Mouse (Mus musculus): Measurements from ENCODE around the gene Cbx8. TPM values are rescaled to one million over a fixed set of nuclear protein-coding genes. Genes with fewer than 3 reads are reported as not detected.

Gene Cbx8
- polyA plus RNA-seq, 1 experiment from 2014 or later, result 11.6 TPM

DNA sequence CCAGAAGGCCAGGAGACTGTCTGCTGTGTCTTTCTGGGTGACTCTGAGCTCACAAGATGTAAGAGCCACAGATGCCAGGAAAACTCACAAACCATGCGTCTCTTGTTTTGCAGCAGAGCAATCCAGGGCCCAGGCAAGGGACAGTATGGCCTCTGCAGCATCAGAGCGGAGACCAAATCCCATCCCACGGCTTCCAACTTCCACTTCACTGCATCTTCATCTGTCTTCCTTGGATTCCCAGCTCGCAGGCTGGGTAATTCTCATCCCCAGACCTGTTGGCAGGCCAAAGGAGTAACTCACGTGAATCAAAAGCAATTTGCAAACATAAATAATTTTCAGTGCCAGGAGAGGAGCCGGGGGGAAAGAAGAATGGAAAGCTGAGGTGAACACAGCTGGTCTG lies 32.2 kb upstream of the Cbx8 start:
- H3K4me1 ChIP-seq, result peaks cover 18% of the 10 kb centered on the region
- DNase-seq (ENCODE audit: low spot score), result no peak
- 79% methylated on average over 6 of the region's 6 CpGs for WGBS
- H3K36me3 ChIP-seq (replicated peaks), result 0 out of 2 replicates have a peak, but pooled peaks cover 3% of the 10 kb centered on the region
- H3K9me3 ChIP-seq, result 0 out of 2 replicates have a peak, but pooled peaks cover 3% of the 10 kb centered on the region
- H3K4me3 ChIP-seq, result no peak overlapping the region
- peaks cover 82% of the 10 kb centered on the region for H3K27me3 ChIP-seq (replicated peaks; ENCODE audit: low read depth, poor library complexity, severe bottlenecking)
- H3K27ac ChIP-seq (replicated peaks), result no peak overlapping the region

DNA sequence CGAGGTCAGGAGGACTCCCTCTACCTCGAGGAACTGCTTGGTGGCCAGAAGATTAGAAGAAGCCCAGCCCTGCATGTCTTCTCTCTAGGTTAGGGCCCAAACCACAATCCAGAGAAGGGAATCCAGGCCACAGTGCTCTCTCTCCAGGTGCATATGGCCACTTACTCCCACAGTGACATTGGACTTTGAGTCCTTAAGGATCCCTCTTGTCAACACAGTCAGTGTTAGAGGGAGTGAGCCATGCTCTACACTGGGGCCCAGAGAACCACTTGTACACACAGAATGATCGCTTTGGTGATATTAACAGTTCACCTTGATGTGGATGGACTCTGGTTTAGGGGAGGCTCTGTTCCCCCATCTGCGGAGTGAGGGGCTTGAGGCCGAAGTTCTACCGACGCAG lies 31.5 kb upstream of the Cbx8 start:
- WGBS, result 82% methylated on average over 7 of the region's 7 CpGs
- Histone ChIP-seq H3K36me3 (replicated peaks) (no peaks in the 10 kb centered on the region), H3K9me3 (0 out of 2 replicates have a peak, but pooled peaks cover 3% of the 10 kb centered on the region), H3K4me3 (no peak overlapping the region), H3K4me1 (peaks cover 17% of the 10 kb centered on the region), H3K27me3 (replicated peaks; ENCODE audit: low read depth, poor library complexity, severe bottlenecking) (peaks cover 80% of the 10 kb centered on the region), H3K27ac (replicated peaks) (no peak overlapping the region)
- no peak for DNase-seq (ENCODE audit: low spot score)

DNA sequence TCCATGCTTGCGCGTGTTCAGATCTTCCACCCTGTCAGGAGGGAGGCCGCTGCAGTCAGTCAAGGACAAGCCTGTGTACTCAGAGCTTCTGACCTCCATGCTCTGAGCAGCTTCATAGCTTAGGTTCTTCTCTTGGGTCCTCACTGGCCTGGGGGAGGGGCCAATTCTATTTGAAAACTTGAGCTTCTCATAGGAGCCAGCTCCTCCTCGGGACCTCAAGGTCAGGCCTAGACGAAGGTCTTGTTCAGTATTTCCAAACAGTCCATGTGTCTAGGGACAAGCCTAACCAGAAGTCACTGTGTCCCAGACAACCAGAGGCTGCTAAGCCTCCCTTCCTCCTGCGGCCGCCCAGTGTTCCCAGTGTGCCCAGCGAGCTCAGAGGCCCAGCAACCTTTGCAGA lies 26.1 kb upstream of the Cbx8 start:
- DNase-seq (ENCODE audit: low spot score), result no peak
- Histone ChIP-seq H3K9me3 (0 out of 2 replicates have a peak, but pooled peaks cover 3% of the 10 kb centered on the region), H3K36me3 (replicated peaks) (no peaks in the 10 kb centered on the region), H3K27ac (replicated peaks) (no peak overlapping the region), H3K27me3 (replicated peaks; ENCODE audit: low read depth, poor library complexity, severe bottlenecking) (peaks cover 80% of the 10 kb centered on the region), H3K4me3 (no peak overlapping the region), H3K4me1 (peaks cover 6% of the 10 kb centered on the region; the same call in 1 of the 2 replicates)
- WGBS, result 80% methylated on average over 8 of the region's 8 CpGs

DNA sequence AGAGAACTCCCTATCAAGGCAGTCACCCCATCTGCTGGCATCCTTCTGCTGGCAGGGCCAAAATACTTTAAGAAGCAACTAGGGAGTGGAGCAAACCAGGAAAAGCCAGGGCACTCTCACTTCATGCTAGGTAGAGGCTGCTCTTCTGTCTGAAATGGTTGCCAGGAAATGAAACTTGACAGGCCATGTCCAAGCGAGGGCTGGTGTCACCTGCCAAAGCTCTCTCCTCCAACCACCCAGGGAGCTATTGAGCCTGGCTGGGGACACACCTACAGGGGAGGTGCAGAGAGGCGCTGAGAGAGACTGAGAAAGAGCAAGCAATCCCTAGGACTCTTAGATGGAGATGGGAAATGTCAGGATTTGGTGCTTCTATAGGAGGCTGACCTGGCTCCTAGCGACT lies 18.5 kb upstream of the Cbx8 start:
- Histone ChIP-seq H3K27ac (replicated peaks) (no peak overlapping the region), H3K36me3 (replicated peaks) (no peaks in the 10 kb centered on the region), H3K9me3 (no peaks in the 10 kb centered on the region), H3K27me3 (replicated peaks; ENCODE audit: low read depth, poor library complexity, severe bottlenecking) (peaks cover 98% of the 10 kb centered on the region), H3K4me1 (peaks cover 53% of the 10 kb centered on the region), H3K4me3 (no peak overlapping the region)
- WGBS, result 6% methylated on average over 3 of the region's 3 CpGs
- no peak for DNase-seq (ENCODE audit: low spot score)

DNA sequence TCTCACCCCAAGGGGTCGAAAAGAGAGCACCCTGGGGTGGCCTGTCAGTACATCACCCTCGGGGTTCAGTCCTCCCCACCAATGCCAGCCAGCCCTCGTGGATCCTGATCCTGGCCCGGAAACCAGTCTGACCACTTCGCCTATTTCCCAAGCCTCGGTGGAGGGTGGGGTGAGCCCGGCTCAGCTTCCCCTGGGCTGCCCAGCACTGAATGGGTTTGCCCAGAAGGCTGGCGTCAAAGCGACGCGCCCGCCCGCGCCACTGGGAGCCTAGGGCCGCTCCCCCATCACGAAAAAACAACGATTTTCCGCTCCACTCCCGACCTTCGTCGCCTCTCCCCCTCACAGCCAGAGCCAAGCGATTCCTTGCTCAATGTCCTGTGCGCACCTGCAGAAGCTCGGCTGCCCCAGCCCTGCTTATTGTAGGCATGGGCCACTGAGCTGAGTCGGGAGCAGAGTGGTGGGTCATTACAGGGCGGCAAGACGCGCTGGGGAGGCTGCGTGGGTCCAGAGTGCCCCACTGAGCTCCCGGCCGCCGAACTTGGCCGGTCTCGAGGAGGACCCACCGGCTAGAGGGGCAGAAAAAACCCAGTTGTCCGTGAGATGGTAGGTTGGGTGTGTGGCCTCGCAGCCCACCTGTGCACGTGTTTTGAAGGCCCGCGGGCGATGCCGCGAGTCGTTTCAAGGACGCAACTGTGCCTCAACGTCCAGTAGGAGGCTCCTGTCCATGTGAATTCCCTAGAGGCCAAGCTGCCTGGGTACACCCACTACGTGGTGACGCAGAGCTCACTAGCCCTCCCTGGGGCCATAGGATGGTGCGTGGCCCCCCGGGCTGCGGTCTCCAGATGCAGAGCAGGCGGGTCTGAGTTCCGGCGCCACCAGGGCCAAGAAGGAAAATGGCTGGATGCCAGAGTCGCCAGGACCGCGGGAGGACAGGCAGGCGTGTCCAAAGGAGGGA lies 17.5 kb upstream of the Cbx8 start:
- H3K27me3 ChIP-seq (replicated peaks; ENCODE audit: low read depth, poor library complexity, severe bottlenecking), result peaks cover 98% of the 10 kb centered on the region
- peak overlapping the region; percentile 72 for H3K4me3 ChIP-seq
- H3K4me1 ChIP-seq, result peaks cover 62% of the 10 kb centered on the region

DNA sequence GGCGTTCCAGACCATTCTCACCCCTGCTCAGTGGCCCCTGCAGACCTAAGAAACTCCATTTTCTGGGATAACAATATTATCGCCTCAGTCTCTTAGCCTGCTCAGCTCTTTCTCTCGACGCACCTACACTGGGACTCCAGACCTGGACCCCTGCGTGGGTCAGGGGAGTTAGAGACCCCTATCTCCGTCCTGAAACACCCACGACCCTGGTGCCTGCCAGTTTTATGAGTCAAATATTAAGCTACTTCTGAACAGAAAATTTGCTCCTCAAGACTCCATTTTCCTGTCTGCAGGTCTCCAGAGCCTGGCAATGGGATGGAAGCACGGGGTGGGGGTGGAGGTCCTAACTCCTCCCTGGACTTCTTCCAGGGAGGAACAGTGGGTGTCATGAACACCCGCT lies 16.5 kb upstream of the Cbx8 start:
- Histone ChIP-seq H3K9me3 (no peaks in the 10 kb centered on the region), H3K27ac (replicated peaks) (peak overlapping the region; percentile 96), H3K27me3 (replicated peaks; ENCODE audit: low read depth, poor library complexity, severe bottlenecking) (peaks cover 98% of the 10 kb centered on the region), H3K36me3 (replicated peaks) (no peaks in the 10 kb centered on the region), H3K4me1 (peaks cover 73% of the 10 kb centered on the region), H3K4me3 (peak overlapping the region; percentile 72)
- peak; percentile 49 for DNase-seq (ENCODE audit: low spot score)
- WGBS, result 2% methylated on average over 9 of the region's 9 CpGs

More for the DNA sequence above, 17.5 kb upstream of the Cbx8 start:
- WGBS, result 2% methylated on average over 58 of the region's 58 CpGs
- Histone ChIP-seq H3K27ac (replicated peaks) (peak overlapping the region; percentile 1; the same call in 1 of the 2 replicates), H3K36me3 (replicated peaks) (no peaks in the 10 kb centered on the region), H3K9me3 (no peaks in the 10 kb centered on the region)
- peak; percentile 57 for DNase-seq (ENCODE audit: low spot score)

DNA sequence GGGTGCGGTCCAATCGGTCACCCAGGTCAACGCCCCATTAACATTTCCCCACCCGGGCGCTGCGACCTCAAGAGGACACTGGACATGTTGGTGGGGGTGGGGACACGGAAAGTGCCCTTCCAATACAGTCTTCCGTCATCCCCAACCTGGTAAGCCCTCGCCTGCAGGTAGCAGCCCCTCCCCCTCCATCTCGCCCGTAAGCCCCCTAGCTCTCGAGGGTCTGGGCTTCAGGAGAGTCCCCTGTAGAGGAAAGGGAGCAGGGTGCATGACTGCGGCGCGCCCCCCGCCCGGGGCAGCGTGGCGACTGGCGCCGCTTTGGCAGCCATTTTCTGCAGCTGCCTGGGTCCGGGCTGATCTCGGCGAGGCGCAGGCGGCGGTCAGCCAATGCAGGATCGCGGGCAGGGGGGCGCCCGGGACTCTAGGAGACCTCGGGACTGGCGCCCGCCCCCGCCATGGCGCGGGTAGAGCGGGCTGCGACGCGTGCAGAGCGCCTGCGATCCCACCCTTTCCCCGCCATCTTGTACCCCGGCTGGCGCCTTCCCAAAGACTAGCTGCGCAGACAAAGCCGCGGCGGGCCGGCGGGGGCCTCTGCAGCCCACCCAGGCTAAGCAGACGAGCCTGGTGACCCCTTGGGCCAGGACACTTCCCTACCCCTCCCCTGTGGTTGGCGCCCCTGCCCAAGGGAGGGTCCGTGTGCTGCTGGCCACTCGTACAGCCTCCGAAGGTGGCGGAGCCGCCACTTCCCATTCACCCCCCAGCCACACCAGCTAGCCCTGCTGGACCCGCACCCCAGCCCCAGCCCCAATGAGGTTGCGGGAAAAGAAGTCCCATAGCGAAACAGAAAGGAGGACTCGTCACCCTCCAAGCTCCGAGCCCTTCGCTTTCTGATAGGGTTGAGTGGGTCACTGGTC lies 15.8 kb upstream of the Cbx8 start:
- peak; percentile 80 for DNase-seq (ENCODE audit: low spot score)
- H3K27me3 ChIP-seq (replicated peaks; ENCODE audit: low read depth, poor library complexity, severe bottlenecking), result peaks cover 98% of the 10 kb centered on the region
- peak overlapping the region; percentile 72 for H3K4me3 ChIP-seq
- H3K36me3 ChIP-seq (replicated peaks), result no peaks in the 10 kb centered on the region
- WGBS, result under 1% methylated on average over 65 of the region's 65 CpGs
- peaks cover 79% of the 10 kb centered on the region for H3K4me1 ChIP-seq
- H3K27ac ChIP-seq (replicated peaks), result peak overlapping the region; percentile 96
- H3K9me3 ChIP-seq, result no peaks in the 10 kb centered on the region

DNA sequence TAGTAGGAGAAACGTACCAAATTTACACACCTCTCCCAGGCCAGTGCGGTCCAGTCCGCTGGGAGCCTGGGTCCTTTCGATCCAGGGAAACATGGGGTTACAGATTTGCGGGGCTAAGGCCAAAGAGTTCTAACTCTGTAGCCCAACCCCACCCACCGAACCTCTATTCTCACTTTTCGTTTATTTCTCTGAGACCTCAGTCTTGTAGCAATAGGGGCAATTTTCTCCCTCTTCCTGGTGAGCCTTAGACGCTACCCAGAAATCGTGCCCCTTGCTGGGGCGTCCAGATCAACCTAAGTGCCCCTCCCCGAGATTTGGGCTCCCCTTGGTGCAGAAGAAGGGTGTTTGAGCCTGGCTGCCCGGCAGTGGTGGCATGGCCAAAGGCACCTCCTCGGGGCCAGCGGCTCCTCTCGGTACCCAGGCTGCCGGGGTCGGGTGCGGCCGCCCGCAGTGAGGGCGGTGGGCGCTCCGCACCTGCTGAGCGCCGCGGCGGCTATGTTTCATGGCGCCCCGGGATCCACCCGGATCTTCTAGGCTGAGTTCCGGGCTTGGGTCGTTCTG lies 14.9 kb upstream of the Cbx8 start:
- peak; percentile 33 for DNase-seq (ENCODE audit: low spot score)
- no peaks in the 10 kb centered on the region for H3K36me3 ChIP-seq (replicated peaks)
- peak overlapping the region; percentile 72 for H3K4me3 ChIP-seq
- no peaks in the 10 kb centered on the region for H3K9me3 ChIP-seq
- peaks cover 79% of the 10 kb centered on the region for H3K4me1 ChIP-seq
- H3K27ac ChIP-seq (replicated peaks), result peak overlapping the region; percentile 48
- WGBS, result 1% methylated on average over 32 of the region's 32 CpGs
- H3K27me3 ChIP-seq (replicated peaks; ENCODE audit: low read depth, poor library complexity, severe bottlenecking), result peaks cover 98% of the 10 kb centered on the region

DNA sequence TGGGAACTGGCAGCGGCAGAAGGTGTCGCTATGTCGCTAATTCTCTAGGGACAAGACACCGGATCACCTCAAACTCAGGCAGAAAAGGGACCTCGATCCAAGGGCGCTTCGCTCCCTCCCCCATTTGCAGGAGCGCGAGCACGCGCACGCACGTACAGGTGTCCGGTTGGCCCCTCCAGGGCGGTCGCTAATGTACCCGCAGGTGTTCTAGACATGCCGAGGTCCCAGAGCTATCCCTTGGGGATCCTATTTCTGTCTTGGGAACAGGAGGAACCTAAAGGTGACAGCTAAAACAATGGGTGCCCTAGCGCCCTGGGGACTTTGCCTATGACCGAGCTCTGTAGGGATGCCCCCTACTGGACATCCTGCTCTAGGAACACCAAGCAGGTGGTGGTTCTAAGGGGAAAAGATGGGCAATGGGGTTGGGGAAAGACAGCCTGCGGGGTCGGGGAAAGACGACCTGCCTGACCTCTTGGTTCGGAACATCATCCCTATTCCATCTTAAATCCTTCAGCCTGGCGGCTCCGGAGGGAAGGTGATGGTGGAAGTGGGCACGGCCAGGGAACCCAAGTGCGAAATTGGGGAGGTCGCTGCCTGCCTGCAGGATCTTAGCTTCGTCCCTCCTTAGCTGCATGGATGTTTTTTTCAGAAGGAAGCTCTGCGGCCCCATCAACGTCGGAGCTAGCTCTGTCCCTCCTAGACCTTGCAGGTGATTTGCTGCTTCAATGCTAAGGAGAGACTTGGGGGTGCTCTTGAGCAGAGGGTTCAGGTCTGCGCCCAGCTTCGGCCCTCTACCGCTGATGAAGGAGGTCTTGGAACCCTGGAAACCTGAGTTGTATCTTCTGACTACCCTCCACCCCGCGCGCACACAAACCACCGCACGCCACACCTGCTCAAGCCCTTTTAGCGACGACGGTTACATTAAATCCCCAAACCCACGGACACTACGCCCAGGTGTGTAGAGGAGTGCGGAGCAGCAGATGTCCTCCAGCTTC lies 13.9 kb upstream of the Cbx8 start:
- Histone ChIP-seq H3K4me3 (peak overlapping the region; percentile 72), H3K36me3 (replicated peaks) (no peaks in the 10 kb centered on the region), H3K9me3 (no peaks in the 10 kb centered on the region), H3K27me3 (replicated peaks; ENCODE audit: low read depth, poor library complexity, severe bottlenecking) (peaks cover 98% of the 10 kb centered on the region), H3K27ac (replicated peaks) (peak overlapping the region; percentile 90; the same call in 1 of the 2 replicates), H3K4me1 (peaks cover 77% of the 10 kb centered on the region)
- DNase-seq (ENCODE audit: low spot score), result peak; percentile 58
- WGBS, result under 1% methylated on average over 47 of the region's 47 CpGs

DNA sequence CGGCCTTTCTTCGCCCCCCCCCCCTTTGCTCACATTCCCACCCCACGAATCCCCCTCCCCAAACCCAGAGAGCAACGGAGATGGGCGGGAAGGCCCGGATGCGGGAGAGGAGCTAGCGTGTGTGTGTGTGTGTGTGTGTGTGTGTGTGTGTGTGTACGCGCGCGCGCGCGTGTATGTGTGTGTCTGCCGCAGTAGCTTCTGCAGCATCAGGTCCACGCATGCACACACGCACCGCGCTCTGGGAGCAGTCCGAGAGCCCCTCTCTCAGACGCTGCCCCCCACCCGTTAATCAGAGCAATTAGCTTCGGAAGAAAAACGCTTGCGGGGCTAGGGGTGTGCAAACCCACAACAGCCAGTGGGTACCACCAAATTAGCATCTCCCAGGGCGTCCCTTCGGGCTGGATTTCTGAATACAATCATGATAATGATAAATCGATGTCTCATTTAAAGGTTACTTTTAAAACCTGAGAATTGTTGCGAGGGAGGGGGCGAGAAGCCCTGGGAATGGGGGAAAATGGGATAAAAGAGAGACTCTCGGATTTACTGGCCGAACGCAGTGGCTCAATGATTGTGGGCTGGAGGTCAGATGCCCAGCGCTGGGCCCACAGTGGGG lies 13.1 kb upstream of the Cbx8 start:
- H3K9me3 ChIP-seq, result no peaks in the 10 kb centered on the region
- peaks cover 69% of the 10 kb centered on the region for H3K4me1 ChIP-seq
- peak overlapping the region; percentile 59 for H3K4me3 ChIP-seq
- peak overlapping the region; percentile 90 for H3K27ac ChIP-seq (replicated peaks)
- no peaks in the 10 kb centered on the region for H3K36me3 ChIP-seq (replicated peaks)
- DNase-seq (ENCODE audit: low spot score), result peak; percentile 72
- peaks cover 98% of the 10 kb centered on the region for H3K27me3 ChIP-seq (replicated peaks; ENCODE audit: low read depth, poor library complexity, severe bottlenecking)
- 1% methylated on average over 34 of the region's 35 CpGs for WGBS

DNA sequence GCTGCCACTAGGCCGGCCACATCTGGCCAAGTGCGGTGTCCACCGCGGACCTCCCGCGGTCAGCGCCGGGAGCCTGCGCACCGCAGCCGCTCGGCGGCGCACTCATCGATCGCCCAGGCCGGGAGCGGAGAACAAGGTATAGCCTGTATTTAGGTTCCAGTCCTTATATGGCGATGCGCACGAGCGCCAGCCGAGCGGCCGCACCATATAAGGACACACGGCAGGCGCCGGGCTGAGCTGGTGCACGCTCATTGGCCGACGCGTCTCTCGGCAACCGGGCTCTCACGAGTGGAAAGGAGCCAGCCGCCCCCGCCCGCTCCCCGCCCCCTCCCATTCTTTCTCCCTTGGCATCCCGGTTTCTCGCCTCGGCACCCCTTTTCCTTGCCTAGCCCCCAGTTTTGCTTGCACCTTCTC lies 12.5 kb upstream of the Cbx8 start:
- Histone ChIP-seq H3K4me1 (peaks cover 68% of the 10 kb centered on the region), H3K36me3 (replicated peaks) (no peaks in the 10 kb centered on the region), H3K4me3 (peak overlapping the region; percentile 59), H3K27me3 (replicated peaks; ENCODE audit: low read depth, poor library complexity, severe bottlenecking) (peaks cover 98% of the 10 kb centered on the region), H3K27ac (replicated peaks) (peak overlapping the region; percentile 90), H3K9me3 (no peaks in the 10 kb centered on the region)
- under 1% methylated on average over 42 of the region's 42 CpGs for WGBS
- peak; percentile 96 for DNase-seq (ENCODE audit: low spot score)

All from embryonic facial prominence, embryonic 10.5 days (tissue).